Mouse (Mus musculus): ENCODE data around the gene Nrp2.
A peak's percentile ranks its signal among the peaks of the same experiment; 100 is the strongest.

Gene Nrp2

DNA sequence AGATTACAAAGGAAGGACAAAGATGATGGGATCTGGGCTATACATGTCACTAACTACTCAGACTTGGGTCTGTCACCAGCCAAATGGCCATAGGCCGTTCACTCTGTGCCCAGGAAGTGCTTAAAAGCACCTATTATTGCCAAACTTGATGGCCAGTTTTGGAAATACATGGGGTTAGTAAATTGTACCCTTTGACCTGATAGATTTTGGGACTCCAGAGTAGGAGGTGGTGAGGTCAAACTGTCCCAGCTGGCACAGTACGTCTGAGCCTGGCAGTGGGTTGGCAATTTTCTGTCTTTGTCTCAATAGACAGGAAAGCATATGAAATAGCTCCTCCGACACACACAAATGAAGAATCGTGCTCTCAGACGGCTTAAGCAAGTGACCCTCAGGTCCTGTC, 20.8 kb downstream of the Nrp2 start:
- DNase-seq (ENCODE audit: low spot score in 2 of 2) = no peak

- no peak for DNase-seq (ENCODE audit: low spot score in 2 of 2)
Observed at GRCm38 (mm10) chr1:62724461-62725021, 21.5 kb downstream of the Nrp2 start.

DNA sequence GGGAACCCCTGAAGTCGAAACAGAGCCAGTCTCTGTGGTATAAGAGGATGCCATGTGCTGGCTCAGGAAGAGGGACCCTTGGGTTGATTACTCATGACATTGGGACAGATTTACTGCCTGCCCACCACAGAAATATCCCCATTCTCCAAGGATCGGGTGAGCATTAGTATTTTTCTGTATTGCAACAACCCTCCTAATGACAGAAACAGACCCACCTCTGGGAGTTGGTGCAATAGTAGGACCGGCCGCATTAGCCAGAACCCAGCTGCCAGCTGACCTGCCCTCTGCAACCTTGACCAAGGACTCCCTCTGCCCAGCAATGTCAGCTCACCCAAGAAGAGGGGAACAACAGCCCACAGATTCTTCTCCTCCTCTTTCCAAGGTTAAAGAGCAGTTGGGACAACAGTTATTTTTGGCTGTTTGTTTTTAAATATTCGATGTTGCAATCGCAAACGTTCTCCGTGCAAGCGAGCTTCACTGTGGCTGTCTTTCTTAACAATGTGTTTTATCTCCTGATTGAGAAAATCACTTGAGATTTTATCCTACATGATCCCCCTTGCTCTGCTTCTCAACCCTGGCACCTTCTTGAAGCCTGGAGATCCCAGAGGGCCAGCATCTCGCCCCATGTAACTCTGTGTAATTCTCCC, 22.1 kb downstream of the Nrp2 start:
- DNase-seq (ENCODE audit: low spot score in 2 of 2) = no peak

- no peak for DNase-seq (ENCODE audit: low spot score in 2 of 2)
Observed at GRCm38 (mm10) chr1:62727191-62727590, 24.1 kb downstream of the Nrp2 start.

DNA sequence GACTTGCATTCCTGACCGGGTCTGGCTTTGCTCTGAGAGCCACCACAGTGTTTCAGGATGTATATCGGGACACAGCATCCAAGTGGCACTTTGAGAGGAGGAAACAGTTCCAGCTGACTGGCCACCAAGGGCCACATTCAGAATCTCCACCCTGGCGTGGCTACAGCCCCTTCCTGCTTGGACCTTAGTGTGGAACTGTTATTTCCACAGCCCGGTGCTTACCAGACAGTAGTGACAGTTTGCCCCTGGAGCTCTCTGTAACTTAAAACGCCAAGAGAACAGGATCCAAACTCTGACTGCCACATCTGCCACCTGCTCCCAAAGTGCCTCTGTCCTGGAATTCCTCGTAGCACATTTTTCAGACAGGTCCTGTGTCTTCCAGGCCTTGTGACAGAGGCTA, 25.3 kb downstream of the Nrp2 start:
- DNase-seq (ENCODE audit: low spot score in 2 of 2) = no peak

DNA sequence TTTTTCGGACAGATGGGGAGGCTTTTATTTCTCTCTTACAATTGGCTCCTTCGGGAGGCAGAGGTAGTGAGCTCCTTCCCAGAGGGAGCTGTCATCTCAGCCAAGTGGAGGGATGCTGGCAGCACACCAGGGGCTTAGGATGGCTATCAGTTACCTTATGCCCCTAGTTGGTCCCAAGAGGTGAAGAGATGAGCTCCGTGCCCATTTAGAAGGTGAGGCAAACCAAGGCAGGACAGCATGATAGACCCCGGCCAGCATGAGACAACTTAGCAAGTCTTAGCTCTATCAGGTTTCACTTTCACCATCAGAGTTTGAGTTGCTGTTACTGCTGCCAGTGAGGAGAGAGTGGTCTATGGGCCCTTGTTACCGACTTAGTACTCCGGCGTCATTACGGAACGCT, 25.8 kb downstream of the Nrp2 start:
- DNase-seq (ENCODE audit: low spot score in 2 of 2) = no peak

DNA sequence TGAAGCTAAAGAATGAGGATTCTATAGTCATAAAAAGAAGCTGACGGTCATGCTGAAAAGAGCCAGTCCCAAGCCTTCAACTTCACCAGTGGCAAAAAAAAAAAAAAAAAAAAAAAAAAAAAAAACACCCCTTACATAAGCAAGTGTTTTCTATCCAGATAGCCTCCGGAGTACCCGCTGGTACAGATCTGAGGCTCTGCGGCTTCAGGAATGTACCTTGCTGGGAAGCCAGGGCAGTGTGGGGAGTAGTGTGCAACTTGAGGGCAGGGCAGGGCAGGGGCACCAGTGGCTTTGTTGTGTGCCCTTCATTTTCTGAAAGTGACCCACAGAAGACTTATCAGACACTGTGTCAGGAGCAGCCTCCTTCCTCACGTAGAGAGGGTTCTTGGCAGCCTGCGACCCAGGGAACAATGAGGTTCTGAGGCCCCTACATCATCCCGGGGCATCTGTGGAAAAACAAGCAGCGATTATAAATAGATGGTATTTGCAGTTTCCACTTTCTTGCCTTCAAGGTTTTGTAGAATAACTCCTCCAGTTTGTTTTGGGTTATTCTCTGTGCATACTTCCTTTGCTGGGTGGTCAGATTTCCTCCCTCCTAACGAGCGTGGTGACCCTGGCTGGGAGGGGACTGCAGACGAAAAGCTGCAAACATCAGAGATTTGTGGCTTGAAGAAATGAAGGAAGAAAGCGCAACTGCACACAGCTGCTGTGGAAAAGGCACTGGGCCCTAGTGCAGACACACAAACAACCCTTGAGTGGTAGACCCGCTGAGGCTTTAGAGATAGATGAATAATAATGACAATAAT, 26.5 kb downstream of the Nrp2 start:
- DNase-seq (ENCODE audit: low spot score in 2 of 2) = no peak

GRCm38 (mm10) chr1:62732036-62732435, 29.0 kb downstream of the Nrp2 start:
- no peak for DNase-seq (ENCODE audit: low spot score in 2 of 2)

DNA sequence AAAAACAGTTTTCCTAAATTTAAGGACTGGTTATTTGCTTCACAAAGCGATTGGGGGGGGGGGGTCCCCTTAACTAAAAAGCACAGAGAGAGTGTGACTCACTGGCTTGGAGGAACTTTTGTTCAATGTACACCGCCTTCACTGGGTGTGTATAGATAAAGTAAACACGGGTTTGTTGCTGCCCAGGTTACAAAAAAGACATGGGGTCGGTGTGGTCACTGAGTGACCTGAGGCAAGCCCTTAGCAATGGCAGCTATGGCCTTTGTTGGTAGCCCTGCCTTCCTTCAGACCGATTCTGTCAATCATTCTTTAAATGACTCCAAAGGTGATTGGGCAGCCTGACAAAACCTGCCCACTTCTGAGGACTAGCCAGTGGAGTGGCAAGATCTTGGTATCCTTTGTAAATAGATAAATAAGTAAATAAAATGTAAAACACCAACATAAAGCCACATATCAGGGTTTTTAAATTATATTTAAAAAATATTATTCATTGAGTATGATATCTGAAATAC, 31.4 kb downstream of the Nrp2 start:
- DNase-seq (ENCODE audit: low spot score in 2 of 2) = no peak

DNA sequence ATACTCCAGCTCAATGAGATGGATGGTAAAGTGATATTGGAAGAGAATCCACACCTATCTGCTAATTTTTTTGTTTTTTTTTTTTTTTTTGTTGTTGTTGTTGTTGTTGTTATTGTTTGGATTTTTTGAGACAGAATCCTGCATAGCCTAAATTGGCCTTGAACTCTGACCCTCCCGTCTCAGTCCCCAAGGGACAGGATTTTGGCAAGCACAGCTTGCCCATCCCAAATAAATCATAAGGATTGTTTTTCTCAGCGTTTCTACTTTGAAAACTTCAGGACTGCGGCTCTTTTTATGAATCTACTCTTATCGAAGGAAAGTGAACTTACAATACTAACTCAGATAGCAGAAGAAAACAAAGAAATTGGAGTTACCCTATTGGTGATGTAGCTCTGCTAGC, 31.9 kb downstream of the Nrp2 start:
- no peak for DNase-seq (ENCODE audit: low spot score in 2 of 2)

GRCm38 (mm10) chr1:62735835-62736234, 32.8 kb downstream of the Nrp2 start:
- no peak for DNase-seq (ENCODE audit: low spot score in 2 of 2)

DNA sequence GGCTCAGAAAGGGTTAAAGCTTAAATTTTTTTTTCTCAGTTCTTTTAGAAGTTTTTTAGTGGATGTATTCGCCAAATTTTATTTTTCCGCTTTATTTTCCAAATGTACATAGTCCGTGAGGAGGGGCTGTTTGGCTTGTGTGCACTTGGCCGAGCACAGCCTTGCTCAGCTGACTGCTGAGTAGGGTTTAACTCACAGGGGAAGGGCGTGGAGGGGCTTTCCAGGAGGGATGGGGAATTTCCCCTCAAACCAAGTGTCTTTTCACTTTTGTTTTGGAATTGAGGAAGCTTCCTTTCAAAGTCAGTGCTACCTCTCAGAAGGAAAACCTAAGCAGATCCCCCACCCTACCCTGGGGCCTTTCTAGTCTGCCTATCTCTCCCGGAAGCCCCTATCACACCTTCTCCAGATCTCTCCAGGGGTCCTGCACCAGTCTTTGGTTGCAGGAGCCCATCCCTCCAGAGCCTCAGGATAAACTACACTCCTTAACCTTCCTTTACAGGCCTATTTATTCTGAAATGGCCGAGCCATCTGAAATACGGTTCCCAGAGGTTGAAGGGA, 33.4 kb downstream of the Nrp2 start:
- no peak for DNase-seq (ENCODE audit: low spot score in 2 of 2)

DNA sequence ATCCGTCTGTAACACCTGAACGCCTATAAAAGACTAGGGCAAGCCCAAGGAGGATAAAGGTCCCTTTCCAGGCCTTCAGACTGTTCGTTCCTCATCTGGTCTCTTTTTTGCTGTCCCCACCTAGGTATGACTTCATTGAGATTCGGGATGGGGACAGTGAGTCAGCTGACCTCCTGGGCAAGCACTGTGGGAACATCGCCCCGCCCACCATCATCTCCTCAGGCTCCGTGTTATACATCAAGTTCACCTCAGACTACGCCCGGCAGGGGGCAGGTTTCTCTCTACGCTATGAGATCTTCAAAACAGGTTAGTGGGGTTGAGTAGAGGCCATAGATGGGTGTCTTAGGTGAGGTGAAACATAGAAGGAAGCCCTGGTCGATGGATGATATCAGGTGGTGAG, 35.1 kb downstream of the Nrp2 start:
- DNase-seq (ENCODE audit: low spot score in 2 of 2) = no peak

DNA sequence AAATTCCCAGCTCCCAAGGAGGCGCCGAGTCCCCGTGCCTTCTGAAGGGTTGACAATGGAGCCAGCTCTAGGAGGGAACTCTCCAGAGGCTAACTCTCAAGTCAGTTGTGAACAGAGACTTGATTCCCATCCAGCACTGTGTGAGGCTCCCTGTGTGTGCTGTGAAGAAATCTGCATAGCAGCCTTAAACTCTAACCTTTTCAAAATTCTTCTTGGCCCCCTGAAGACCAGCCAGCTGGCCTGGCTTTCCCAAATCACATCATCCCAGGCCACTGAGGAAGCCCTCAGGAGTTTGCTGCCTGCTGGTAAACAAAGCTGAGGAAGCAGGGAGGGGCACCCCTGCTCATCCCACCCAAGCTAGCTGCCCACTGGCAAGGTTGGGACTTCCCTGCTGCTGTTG, 39.0 kb downstream of the Nrp2 start:
- no peak for DNase-seq (ENCODE audit: low spot score in 2 of 2)

DNA sequence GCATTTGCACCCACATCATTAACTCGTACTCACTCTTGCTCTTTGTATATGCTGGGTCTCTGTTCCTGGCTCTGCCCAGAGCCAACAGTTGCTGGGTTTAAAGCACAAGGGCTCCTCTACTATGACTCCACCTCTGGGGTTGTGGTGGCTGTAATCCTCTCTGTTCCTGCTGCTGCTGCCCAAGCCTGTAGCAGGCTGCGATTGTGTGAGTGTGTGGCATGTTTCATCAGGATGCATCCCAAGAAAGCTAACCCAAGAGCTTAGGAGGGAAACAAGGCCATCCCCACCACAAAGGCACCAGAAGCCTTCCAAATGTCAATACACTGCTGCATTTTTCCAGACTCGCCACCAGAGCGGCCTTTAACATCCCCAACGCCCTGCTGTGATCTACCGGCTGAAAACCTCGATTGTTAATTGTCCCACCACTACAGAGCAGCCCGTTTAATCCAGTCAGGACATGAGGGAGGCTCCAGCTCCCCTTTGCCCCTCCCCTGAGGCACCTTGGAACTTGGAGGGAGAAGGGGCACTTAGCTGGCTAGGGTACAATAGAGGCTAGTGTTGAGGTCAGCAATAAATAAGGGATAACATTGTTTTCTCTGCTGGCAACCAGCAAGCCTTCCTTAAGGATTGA, 40.1 kb downstream of the Nrp2 start:
- no peak for DNase-seq (ENCODE audit: low spot score in 2 of 2)

DNA sequence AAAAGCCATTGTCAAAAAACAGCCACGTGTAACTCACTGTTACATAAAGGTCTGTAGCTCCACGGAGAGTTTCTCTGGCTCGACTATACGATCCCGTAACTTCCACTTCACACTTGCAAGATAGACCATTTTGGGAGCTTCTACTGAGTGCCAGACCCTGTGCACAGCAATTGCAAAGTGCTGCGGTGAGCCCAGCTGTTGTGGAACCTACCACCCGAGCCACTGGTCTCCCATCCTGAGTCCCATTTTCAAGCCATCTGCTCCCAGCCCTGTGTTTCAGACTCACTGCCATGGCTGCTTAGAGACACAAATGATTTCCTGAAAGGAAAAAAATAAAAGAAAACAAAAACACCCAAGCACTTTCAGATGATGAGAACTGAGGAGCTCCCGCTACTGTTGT, 42.8 kb downstream of the Nrp2 start:
- no peak for DNase-seq (ENCODE audit: low spot score in 2 of 2)

- DNase-seq (ENCODE audit: low spot score in 2 of 2) = no peak
Observed at GRCm38 (mm10) chr1:62747421-62748111, 44.5 kb downstream of the Nrp2 start.

GRCm38 (mm10) chr1:62748361-62748760, 45.3 kb downstream of the Nrp2 start:
- no peak for DNase-seq (ENCODE audit: low spot score in 2 of 2)

- peak; percentile 73 to 80 for DNase-seq (ENCODE audit: low spot score in 2 of 2)
Observed at GRCm38 (mm10) chr1:62749716-62750115, 46.6 kb downstream of the Nrp2 start.

GRCm38 (mm10) chr1:62750408-62751008, 47.4 kb downstream of the Nrp2 start:
- peak in 1 of 2 experiments; percentile 43 for DNase-seq (ENCODE audit: low spot score in 2 of 2)

All from right cerebral cortex, adult 2 months (tissue).